Mouse (Mus musculus) embryo, embryonic 11.5 days (tissue): ENCODE results near the gene Hdc.

Experiments
- DNase-seq: peaks from one replicate; pipeline ENCODE4 v3.0.0-alpha.2; 2012; ENCODE audit warnings: low read depth, low spot score

Hdc gene

GRCm38 (mm10) chr2:126552357-126553290, 66.5 kb downstream of the Hdc start, which contains the start of gene Slc27a2:
Slc27a2 (plus strand) TSS chr2:126552407.
- peak; percentile 20 for DNase-seq

GRCm38 (mm10) chr2:126551896-126552295, 67.2 kb downstream of the Hdc start:
- no peak for DNase-seq

GRCm38 (mm10) chr2:126551244-126551890, 67.7 kb downstream of the Hdc start:
- no peak for DNase-seq

GRCm38 (mm10) chr2:126549681-126550080, 69.4 kb downstream of the Hdc start:
- DNase-seq = no peak

GRCm38 (mm10) chr2:126546392-126546791, 72.7 kb downstream of the Hdc start:
- no peak for DNase-seq

GRCm38 (mm10) chr2:126545297-126545696, 73.8 kb downstream of the Hdc start:
- no peak for DNase-seq
